In genomic region chr17:12960331-12960873, GRCm38 (mm10) we compare ENCODE assay signal across 8 mouse cellular contexts. TPM values are rescaled to one million over a fixed set of nuclear protein-coding genes. Genes with fewer than 3 reads are reported as not detected.
DNase-seq lines count a peak whose midpoint lies in the region; ATAC-seq lines count a peak whose summit lies in the region.

Acat2 (minus strand) TSS chr17:12960747.

- ATAC-seq in inflammation-experienced regulatory T-cells, adult 6 months = peak; percentile 98
- peak; percentile 95 for ATAC-seq in megakaryocyte-erythroid progenitor cell, adult 5-6 weeks (replicated peaks; ENCODE audit: low FRiP score, low TSS enrichment, poor library complexity, severe bottlenecking)

- intact Hi-C loops in gastrocnemius, postnatal 14 days (cut with DNase I; ENCODE audit: low total_unique reads) = no loop called here
- intact Hi-C loops in left cerebral cortex, postnatal 10 days (cut with DNase I) = loop anchor here (5.0 kb wide), 1 partner anchor 43 kb away; the partner anchor contains the start of genes Mrpl18 and Tcp1

- peak; percentile 95 for DNase-seq in adipocyte (ENCODE audit: low spot score)
- peak; percentile 97 for DNase-seq in embryo, embryonic 10 days (ENCODE audit: low spot score)
- DNase-seq in gastrocnemius, postnatal 14 days = peak; percentile 92
- DNase-seq in left cerebral cortex, postnatal 10 days (ENCODE audit: extremely low spot score in 1 of 2, low spot score in 2 of 2) = peak; percentile 94 to 97
- DNase-seq in right cerebral cortex, postnatal 25 days = peak; percentile 96
- peak; percentile 91 to 93 for DNase-seq in urinary bladder, postnatal 4 days (ENCODE audit: low spot score in 2 of 2)

RNA-seq across cellular contexts. Expression of gene Acat2, which starts in this region (rescaled TPM):
- 1 to 10 TPM; 4.7 to 6.4 TPM for total RNA-seq in gastrocnemius, postnatal 14 days (2021)
- polyA plus RNA-seq in inflammation-experienced regulatory T-cells, adult 6 months (2017; shearing (Covaris generic)) = 10 to 100 TPM; 43.9 to 61.5 (median 48.0) TPM
- 100 to 1,000 TPM; 112 to 115 TPM for total RNA-seq in left cerebral cortex, postnatal 10 days (2021)
- total RNA-seq in megakaryocyte-erythroid progenitor cell, adult 5-6 weeks (2014; fragmentation: Nextera tagmentation) = 14.9 and 28.9 TPM in 2 replicates
- 19.2 and 20.2 TPM in 2 replicates for total RNA-seq in megakaryocyte-erythroid progenitor cell, adult 5-6 weeks (2017)

Comparison
In these comparisons a context has a peak if more than half of its experiments do, and no peak if none do; other contexts are left out.
1. Peak in every context shown above with its lines: DNase-seq and ATAC-seq.